Mouse (Mus musculus): ENCODE results near the gene Camta1. TPM values are rescaled to one million over a fixed set of nuclear protein-coding genes. Genes with fewer than 3 reads are reported as not detected.

Gene Camta1
- total RNA-seq, 1 experiment = 9.3 TPM

GRCm38 (mm10) chr4:151474895-151475470, 386.7 kb downstream of the Camta1 start:
- H3K27ac ChIP-seq (ENCODE audit: insufficient read depth, low read depth, low read length, poor library complexity, severe bottlenecking) = no peak overlapping the region
- no peaks in the 10 kb centered on the region for H3K4me1 ChIP-seq (ENCODE audit: control insufficient read depth in 2 of 2, insufficient read depth in 2 of 2, low read length in 2 of 2, poor library complexity in 1 of 2)
- no peak for DNase-seq (ENCODE audit: low read depth, low spot score)
- H3K9me3 ChIP-seq (ENCODE audit: control insufficient read depth, insufficient read depth, low read depth, low read length) = no peaks in the 10 kb centered on the region
- H3K9ac ChIP-seq (ENCODE audit: insufficient read depth, low read depth, low read length, poor library complexity, severe bottlenecking) = no peak overlapping the region
- H3K4me3 ChIP-seq (ENCODE audit: insufficient read depth in 1 of 2, low read depth in 1 of 2, low read length in 2 of 2, poor library complexity in 1 of 2, severe bottlenecking in 1 of 2) = no peak overlapping the region
- H3K36me3 ChIP-seq (ENCODE audit: control insufficient read depth, insufficient read depth, low read length, poor library complexity, severe bottlenecking) = no peaks in the 10 kb centered on the region
- TF ChIP-seq CHD2 (IDR thresholded peaks at IDR 0.05; ENCODE audit: low read depth, low read length) = no peak
- no peak for TF ChIP-seq MAFK (IDR thresholded peaks at IDR 0.05; ENCODE audit: insufficient read depth, low read depth, low read length)
- TF ChIP-seq HCFC1 (IDR thresholded peaks at IDR 0.05; ENCODE audit: borderline replicate concordance, insufficient read depth, low read length) = no peak
- TF ChIP-seq ZNF384 (IDR thresholded peaks at IDR 0.05; ENCODE audit: low read depth, low read length) = no peak
- in situ Hi-C loops (cut with MboI; ENCODE audit: low sequenced_read_pairs in 2 of 2, unreplicated experiment in 2 of 2) = no loop called here

GRCm38 (mm10) chr4:151471886-151472285, 389.8 kb downstream of the Camta1 start:
- in situ Hi-C loops (cut with MboI; ENCODE audit: low sequenced_read_pairs in 2 of 2, unreplicated experiment in 2 of 2) = no loop called here
- Histone ChIP-seq H3K4me3 (ENCODE audit: insufficient read depth in 1 of 2, low read depth in 1 of 2, low read length in 2 of 2, poor library complexity in 1 of 2, severe bottlenecking in 1 of 2) (no peak overlapping the region), H3K27ac (ENCODE audit: insufficient read depth, low read depth, low read length, poor library complexity, severe bottlenecking) (no peak overlapping the region), H3K9ac (ENCODE audit: insufficient read depth, low read depth, low read length, poor library complexity, severe bottlenecking) (no peak overlapping the region), H3K9me3 (ENCODE audit: control insufficient read depth, insufficient read depth, low read depth, low read length) (no peaks in the 10 kb centered on the region), H3K4me1 (ENCODE audit: control insufficient read depth in 2 of 2, insufficient read depth in 2 of 2, low read length in 2 of 2, poor library complexity in 1 of 2) (no peaks in the 10 kb centered on the region), H3K36me3 (ENCODE audit: control insufficient read depth, insufficient read depth, low read length, poor library complexity, severe bottlenecking) (no peaks in the 10 kb centered on the region)
- no peak for DNase-seq (ENCODE audit: low read depth, low spot score)
- TF ChIP-seq HCFC1 (IDR thresholded peaks at IDR 0.05; ENCODE audit: borderline replicate concordance, insufficient read depth, low read length) (no peak), CHD2 (IDR thresholded peaks at IDR 0.05; ENCODE audit: low read depth, low read length) (no peak), ZC3H11A (IDR thresholded peaks at IDR 0.05; ENCODE audit: borderline replicate concordance, low read depth, low read length) (no peak), ZNF384 (IDR thresholded peaks at IDR 0.05; ENCODE audit: low read depth, low read length) (no peak), MAFK (IDR thresholded peaks at IDR 0.05; ENCODE audit: insufficient read depth, low read depth, low read length) (no peak)

GRCm38 (mm10) chr4:151468381-151468780, 393.3 kb downstream of the Camta1 start:
- no peak for DNase-seq (ENCODE audit: low read depth, low spot score)
- Histone ChIP-seq H3K9ac (ENCODE audit: insufficient read depth, low read depth, low read length, poor library complexity, severe bottlenecking) (no peak overlapping the region), H3K9me3 (ENCODE audit: control insufficient read depth, insufficient read depth, low read depth, low read length) (no peaks in the 10 kb centered on the region), H3K4me1 (ENCODE audit: control insufficient read depth in 2 of 2, insufficient read depth in 2 of 2, low read length in 2 of 2, poor library complexity in 1 of 2) (no peaks in the 10 kb centered on the region; a peak in 1 of 4 replicates), H3K36me3 (ENCODE audit: control insufficient read depth, insufficient read depth, low read length, poor library complexity, severe bottlenecking) (no peaks in the 10 kb centered on the region), H3K4me3 (ENCODE audit: insufficient read depth in 1 of 2, low read depth in 1 of 2, low read length in 2 of 2, poor library complexity in 1 of 2, severe bottlenecking in 1 of 2) (no peak overlapping the region), H3K27ac (ENCODE audit: insufficient read depth, low read depth, low read length, poor library complexity, severe bottlenecking) (no peak overlapping the region)
- TF ChIP-seq ZC3H11A (IDR thresholded peaks at IDR 0.05; ENCODE audit: borderline replicate concordance, low read depth, low read length) (no peak), HCFC1 (IDR thresholded peaks at IDR 0.05; ENCODE audit: borderline replicate concordance, insufficient read depth, low read length) (no peak), CHD2 (IDR thresholded peaks at IDR 0.05; ENCODE audit: low read depth, low read length) (no peak), MAFK (IDR thresholded peaks at IDR 0.05; ENCODE audit: insufficient read depth, low read depth, low read length) (no peak), ZNF384 (IDR thresholded peaks at IDR 0.05; ENCODE audit: low read depth, low read length) (no peak)
- in situ Hi-C loops (cut with MboI; ENCODE audit: low sequenced_read_pairs in 2 of 2, unreplicated experiment in 2 of 2) = no loop called here

GRCm38 (mm10) chr4:151458686-151459085, 403.0 kb downstream of the Camta1 start:
- no peaks in the 10 kb centered on the region for H3K9me3 ChIP-seq (ENCODE audit: control insufficient read depth, insufficient read depth, low read depth, low read length)
- no peak for DNase-seq (ENCODE audit: low read depth, low spot score)
- no peaks in the 10 kb centered on the region for H3K4me1 ChIP-seq (ENCODE audit: control insufficient read depth in 2 of 2, insufficient read depth in 2 of 2, low read length in 2 of 2, poor library complexity in 1 of 2)
- TF ChIP-seq HCFC1 (IDR thresholded peaks at IDR 0.05; ENCODE audit: borderline replicate concordance, insufficient read depth, low read length) (no peak), ZC3H11A (IDR thresholded peaks at IDR 0.05; ENCODE audit: borderline replicate concordance, low read depth, low read length) (no peak), MAFK (IDR thresholded peaks at IDR 0.05; ENCODE audit: insufficient read depth, low read depth, low read length) (no peak), CHD2 (IDR thresholded peaks at IDR 0.05; ENCODE audit: low read depth, low read length) (no peak), ZNF384 (IDR thresholded peaks at IDR 0.05; ENCODE audit: low read depth, low read length) (no peak)
- in situ Hi-C loops (cut with MboI; ENCODE audit: low sequenced_read_pairs in 2 of 2, unreplicated experiment in 2 of 2) = no loop called here
- no peaks in the 10 kb centered on the region for H3K36me3 ChIP-seq (ENCODE audit: control insufficient read depth, insufficient read depth, low read length, poor library complexity, severe bottlenecking)
- H3K4me3 ChIP-seq (ENCODE audit: insufficient read depth in 1 of 2, low read depth in 1 of 2, low read length in 2 of 2, poor library complexity in 1 of 2, severe bottlenecking in 1 of 2) = no peak overlapping the region
- no peak overlapping the region for H3K27ac ChIP-seq (ENCODE audit: insufficient read depth, low read depth, low read length, poor library complexity, severe bottlenecking)
- H3K9ac ChIP-seq (ENCODE audit: insufficient read depth, low read depth, low read length, poor library complexity, severe bottlenecking) = no peak overlapping the region

GRCm38 (mm10) chr4:151454611-151455010, 407.1 kb downstream of the Camta1 start:
- TF ChIP-seq ZNF384 (IDR thresholded peaks at IDR 0.05; ENCODE audit: low read depth, low read length) (no peak), MAFK (IDR thresholded peaks at IDR 0.05; ENCODE audit: insufficient read depth, low read depth, low read length) (no peak), HCFC1 (IDR thresholded peaks at IDR 0.05; ENCODE audit: borderline replicate concordance, insufficient read depth, low read length) (no peak), ZC3H11A (IDR thresholded peaks at IDR 0.05; ENCODE audit: borderline replicate concordance, low read depth, low read length) (no peak), CHD2 (IDR thresholded peaks at IDR 0.05; ENCODE audit: low read depth, low read length) (no peak)
- no peaks in the 10 kb centered on the region; a peak in 1 of 4 replicates for H3K4me1 ChIP-seq (ENCODE audit: control insufficient read depth in 2 of 2, insufficient read depth in 2 of 2, low read length in 2 of 2, poor library complexity in 1 of 2)
- H3K4me3 ChIP-seq (ENCODE audit: insufficient read depth in 1 of 2, low read depth in 1 of 2, low read length in 2 of 2, poor library complexity in 1 of 2, severe bottlenecking in 1 of 2) = no peak overlapping the region
- in situ Hi-C loops (cut with MboI; ENCODE audit: low sequenced_read_pairs in 2 of 2, unreplicated experiment in 2 of 2) = no loop called here
- H3K9ac ChIP-seq (ENCODE audit: insufficient read depth, low read depth, low read length, poor library complexity, severe bottlenecking) = no peak overlapping the region
- H3K36me3 ChIP-seq (ENCODE audit: control insufficient read depth, insufficient read depth, low read length, poor library complexity, severe bottlenecking) = no peaks in the 10 kb centered on the region
- no peak overlapping the region for H3K27ac ChIP-seq (ENCODE audit: insufficient read depth, low read depth, low read length, poor library complexity, severe bottlenecking)
- DNase-seq (ENCODE audit: low read depth, low spot score) = no peak
- no peaks in the 10 kb centered on the region for H3K9me3 ChIP-seq (ENCODE audit: control insufficient read depth, insufficient read depth, low read depth, low read length)

Data from ES-E14 (cell line).